Mouse (Mus musculus): ENCODE data around the gene Sarnp. TPM values are rescaled to one million over a fixed set of nuclear protein-coding genes. Genes with fewer than 3 reads are reported as not detected.

Gene Sarnp
- polyA plus RNA-seq, 2 experiments from 2014 or later = 199 to 211 TPM

DNA sequence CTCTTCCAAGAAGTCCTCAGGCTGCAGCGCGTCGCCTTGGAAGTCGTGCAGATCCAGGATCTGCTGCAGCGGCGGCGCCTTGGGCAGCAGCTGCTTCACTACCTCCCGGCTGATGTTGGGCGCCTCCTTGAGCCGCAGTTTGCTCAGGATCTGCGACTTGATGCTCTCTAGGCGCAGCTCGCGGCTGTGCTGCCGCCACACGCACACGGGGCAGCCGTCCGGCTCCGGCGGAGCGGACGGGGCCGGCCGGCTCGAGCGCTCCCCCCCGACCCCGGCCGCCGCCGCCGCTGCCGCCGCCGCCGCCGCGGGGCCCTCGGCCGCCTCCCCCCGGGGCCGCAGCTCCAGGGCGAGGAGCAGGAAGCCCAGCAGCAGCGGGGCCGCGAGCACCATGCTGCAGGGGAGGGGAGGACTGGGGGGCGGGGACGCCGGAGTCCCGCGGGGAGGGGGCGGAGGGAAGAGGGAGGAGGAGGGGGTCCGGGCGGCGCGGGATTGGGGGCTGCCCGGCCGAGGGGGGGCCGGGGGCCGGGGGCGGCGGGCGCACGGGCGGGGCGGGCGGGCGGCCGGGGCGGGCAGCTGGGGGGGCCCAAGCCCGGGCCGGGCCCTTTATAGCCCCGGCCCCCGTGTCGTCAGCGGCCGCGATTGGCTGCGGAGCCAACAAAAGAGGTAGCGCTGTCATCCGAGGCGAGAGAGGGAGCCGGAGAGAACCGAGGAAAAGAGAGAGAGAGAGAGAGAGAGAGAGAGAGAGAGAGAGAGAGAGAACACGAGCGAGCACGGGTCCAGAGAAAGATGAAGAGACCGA is 74.4 kb downstream of the Sarnp start, which contains the start of gene Gdf11:
Gene Gdf11, minus strand, starts transcription at position 423 of the 799 bp plus-strand sequence.
- ATAC-seq = peak; percentile 55

DNA sequence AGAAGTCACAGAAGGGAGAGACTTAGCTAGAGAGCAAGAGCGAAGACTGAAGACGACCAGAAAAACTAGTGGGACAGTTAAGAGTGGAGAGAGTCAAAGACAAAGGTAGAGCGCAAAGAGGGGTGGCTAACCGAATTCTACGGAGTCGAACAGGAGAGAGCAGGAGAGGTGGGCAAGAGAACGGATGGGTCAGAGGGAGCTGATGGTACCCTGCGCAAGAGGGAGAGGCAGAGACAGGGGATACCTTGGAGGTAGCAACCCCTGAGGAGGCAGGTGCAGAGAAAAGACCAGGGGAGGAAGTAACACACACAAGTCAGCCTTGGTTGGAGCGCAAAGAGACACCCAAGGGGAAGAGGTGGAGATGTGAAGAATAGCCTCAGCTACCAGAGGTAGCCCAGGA is 75.1 kb downstream of the Sarnp start:
- ATAC-seq = peak; percentile 26

DNA sequence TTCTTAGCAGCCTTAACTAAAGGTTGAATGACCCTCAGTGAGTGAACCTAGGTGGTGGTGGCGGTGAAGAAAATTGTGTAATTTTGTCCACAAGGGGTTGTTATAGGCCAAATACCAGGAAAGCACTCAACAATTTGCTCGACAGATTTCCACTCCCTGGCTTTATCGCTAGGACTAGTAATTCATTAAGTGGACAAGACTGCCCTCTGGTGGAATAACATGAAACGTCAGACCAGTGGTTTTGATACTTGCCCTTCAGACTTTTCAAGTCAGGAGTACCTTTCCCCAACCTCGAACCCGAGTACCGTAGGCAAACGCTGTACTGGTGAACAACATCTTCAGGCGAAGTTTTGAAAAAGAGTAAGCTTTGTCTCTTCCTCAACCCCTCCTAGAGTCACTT is 78.3 kb downstream of the Sarnp start:
- peak; percentile 66 for ATAC-seq

DNA sequence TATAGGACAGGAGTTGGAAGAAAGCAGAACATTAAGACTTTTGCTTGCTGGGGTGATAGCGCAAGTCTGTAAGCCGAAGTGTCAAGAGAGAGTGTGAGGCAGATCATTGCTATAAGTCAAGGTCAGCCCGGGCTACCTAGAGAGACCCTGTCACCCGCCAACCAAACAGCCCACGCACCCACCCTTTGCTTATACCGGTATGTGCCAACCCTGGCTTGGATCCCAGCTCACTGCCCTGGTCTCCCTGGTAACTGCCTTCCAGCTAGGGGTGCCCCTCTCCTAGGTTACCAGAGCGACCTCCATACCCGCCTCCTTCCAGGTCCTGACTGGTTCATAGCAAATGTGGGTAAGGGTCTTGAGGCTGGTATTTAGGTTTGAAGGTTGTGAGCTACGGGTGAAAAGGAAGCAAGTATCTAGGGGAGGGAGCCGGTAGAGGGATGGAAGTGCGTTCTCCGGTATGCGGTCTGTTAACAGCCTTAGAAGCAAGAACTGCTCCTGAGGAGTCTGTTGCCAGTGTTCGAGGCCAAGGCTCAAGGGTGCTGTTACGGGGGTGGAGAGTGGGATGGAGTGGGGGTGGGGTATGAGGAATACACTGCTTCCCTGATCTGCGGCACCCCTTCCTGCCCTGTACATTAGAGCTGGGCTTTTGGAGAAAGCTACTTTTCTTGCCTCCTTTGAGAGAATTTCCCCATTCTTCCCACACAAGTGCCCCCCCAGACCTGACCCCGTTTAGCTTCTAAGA is 79.0 kb downstream of the Sarnp start:
- ATAC-seq = no peak

DNA sequence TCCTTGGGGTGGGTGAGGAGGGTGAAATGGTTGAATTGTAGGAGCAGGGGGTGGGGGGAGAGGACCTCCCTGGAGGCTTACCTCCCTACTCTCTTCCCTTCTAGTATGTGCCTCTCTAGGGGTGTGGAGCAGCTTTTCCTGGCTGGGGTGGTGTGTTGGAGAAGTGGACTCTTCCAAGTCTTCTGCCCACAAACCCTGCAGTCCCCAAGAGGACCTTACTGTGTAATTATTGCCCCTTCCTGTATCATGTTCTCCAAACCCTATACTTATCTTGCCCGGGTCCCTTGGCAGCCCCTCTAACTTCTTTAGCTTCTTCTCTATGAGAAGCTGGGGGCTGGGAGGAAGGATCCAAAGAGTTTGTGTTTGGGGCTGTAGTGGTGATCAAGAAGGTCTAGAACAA is 79.7 kb downstream of the Sarnp start:
- no peak for ATAC-seq

DNA sequence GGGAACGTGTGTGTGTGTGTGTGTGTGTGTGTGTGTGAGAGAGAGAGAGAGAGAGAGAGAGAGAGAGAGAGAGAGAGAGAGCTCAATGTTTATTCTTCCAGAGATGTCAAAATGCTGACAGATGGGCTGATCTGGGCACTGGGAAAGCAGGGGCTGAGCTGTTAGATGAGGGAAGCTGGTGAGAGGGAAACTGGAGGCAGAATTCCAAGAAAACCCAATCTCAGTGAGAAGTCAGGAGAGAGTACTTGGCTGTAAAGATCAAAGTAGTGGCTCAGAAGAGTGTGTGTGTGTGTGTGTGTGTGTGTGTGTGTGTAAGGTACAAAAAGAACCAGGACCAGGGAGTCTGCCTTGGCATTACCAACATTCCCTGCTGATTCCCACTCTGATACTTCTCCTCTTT is 80.4 kb downstream of the Sarnp start:
- ATAC-seq = no peak

DNA sequence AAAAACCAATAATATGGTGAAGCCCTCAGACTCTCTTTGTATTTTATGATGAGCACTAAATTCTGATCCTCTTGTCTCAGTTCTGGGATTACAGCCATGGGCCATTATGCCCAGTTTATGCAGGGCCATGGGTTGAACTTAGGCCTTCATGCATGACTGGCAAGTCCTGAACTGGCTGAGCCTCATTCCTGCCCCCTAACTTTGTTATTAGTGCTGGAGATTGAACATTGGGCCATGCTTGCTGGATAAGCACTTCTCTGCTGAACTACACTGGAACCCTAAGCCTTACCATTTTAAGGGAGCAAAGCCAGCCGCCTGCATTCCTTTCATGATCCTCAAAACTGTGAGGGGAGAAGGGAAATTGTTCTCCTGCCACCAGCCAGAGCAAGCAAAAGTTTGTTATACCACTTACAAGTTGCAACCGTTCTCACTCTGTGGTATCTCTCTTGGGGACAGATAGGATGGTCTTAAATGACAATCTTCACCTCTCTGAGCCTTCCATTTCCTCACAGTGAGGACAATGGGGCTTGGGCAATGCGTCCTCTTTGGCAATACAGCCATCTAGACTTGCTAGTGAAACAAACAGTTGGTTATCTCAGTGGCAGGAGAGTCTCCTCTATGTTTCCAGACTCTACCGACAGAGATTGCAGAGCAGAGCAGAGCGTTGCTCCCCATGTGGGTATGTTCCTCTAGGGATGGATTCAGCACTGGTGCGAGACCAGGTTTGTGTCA is 82.8 kb downstream of the Sarnp start:
- no peak for ATAC-seq

DNA sequence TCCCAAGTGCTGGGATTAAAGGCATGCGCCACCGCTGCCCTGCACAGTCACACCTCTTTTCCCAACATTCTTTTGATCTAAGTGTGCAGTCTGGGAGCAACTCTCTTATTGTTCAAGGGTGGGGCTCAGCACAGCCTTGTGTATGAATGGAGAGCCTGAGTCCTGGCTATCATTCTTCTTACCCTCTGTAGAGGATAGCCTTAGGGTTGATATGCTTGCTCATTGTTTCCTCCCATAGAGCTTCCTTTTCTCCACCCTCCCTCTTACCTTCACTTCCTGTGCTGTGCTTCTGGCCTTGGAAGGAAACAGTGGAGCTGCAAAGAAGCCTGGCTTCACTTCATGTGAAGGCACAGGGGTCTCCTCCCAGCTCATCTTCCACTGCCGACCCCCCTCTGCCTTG is 83.6 kb downstream of the Sarnp start, which contains the start of gene Cd63:
Gene Cd63, plus strand, starts transcription at position 292 of the 400 bp plus-strand sequence.
- ATAC-seq = peak; percentile 29

DNA sequence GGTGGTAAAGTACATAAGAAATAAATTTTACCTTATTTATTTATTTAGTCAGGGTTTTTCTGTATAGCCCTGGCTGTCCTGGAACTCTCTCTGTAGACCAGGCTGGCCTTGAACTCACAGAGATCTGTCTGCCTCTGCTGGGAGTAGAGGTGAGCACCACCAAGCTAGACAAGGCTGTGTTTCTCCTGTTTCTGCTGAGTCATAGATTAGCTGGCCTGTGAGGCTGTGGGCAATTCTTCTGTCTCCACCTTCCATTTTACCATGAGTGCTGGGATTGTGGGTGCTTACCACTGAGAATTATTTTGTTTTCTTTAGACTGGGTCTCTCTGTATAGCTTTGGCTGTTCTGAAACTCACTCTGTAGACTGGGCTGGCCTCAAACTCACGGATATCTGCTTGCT is 84.3 kb downstream of the Sarnp start:
- ATAC-seq = no peak

DNA sequence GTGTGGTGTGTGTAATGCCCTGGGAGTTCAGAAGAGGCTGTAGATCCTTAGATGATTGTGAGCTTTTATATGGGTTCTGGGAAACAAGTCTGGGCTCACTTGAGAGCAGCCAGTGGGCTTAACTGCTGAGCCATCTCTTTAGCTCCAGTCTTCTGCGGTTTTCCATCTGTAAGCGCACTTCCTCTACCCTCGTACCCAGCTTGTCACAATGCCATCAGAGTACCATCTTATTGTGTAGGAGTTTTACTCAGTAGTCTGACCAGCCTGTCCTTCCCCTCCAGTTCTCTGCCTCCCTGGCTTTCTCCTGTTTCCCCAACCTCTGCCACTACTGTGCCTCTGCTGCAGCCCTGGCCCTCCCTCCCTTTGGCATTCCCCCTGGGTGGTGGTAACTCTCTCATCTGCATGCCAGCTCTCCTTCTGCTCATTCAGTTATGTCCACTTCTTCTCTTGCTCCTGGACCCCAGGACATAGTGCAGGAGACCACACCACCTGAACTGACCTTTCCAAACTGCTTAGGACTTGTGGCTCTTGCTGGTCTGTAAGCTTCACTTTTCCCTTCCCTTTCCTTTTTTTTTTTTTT is 85.4 kb downstream of the Sarnp start:
- peak; percentile 63 for ATAC-seq

DNA sequence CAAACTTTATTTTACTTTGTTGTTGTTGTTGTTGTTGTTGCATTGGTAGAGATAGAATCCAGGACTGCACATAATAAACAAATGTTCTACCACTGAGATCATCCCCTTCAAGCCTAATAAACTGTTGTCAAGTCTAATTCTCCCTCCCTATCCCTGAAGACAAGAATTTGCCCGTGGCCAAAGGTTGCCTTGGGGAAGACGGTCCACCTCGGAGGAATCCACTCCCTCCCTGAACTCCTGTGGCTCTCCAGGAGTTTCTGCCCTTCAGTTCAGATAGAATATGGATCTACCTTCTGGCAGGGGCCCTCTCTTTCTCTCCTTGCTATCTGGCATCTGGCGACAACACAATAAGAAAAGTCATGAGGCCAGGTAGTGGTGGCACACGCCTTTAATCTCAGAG is 87.7 kb downstream of the Sarnp start:
- no peak for ATAC-seq

DNA sequence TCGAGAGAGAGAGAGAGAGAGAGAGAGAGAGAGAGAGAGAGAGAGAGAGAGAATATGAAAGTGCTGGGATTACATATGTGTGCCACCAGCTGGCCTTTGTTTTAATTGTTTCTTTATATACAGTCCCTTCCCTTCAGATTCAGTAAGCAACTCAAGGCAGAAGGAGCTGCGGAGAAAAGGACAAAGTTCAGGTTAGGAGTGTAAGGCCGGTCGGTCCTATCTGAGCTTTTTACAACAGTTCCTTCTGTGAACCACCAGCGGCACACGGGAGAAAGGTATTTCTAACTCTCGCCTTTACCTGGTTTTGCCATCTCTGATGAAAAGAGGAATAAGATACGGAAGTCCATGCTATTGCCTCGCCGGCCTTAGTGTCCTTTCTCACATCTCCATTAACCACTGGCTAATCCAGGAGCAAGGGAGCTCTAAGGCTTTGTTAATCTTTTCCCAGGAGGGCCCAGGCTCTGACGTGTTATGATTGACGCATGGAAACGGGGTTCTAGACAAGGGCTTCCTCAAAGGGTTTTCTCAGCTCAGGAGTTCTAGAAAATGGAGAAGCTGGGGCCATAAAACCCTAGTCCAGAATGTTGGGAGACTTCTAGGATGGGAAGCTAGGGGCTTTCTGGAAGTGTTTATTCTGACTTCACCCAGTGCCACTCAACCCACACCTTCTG is 91.8 kb downstream of the Sarnp start:
- ATAC-seq = no peak

DNA sequence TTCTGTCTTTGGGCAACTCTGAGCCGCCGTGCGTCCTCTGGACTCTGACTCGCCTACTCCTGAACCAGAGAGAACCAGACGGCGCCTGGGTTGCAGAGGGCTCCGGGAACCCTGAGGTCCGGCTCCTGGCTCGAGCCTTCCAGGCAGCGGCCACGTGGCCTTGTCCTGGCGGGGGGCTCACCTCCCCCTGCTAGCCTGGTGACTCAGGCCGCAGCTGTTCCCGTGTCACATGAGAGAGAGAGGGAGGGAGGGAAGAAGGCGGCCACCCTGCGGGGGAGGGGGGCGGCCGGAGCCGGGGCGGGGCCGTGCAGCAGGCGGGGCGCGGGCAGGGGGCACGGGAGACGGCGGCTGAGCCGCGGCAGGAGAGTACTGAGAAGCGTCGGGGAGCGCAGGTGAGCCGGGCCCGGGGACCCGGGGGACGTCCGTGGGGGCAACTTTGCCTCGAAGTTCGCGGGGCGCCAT is 92.5 kb downstream of the Sarnp start:
- ATAC-seq = no peak

DNA sequence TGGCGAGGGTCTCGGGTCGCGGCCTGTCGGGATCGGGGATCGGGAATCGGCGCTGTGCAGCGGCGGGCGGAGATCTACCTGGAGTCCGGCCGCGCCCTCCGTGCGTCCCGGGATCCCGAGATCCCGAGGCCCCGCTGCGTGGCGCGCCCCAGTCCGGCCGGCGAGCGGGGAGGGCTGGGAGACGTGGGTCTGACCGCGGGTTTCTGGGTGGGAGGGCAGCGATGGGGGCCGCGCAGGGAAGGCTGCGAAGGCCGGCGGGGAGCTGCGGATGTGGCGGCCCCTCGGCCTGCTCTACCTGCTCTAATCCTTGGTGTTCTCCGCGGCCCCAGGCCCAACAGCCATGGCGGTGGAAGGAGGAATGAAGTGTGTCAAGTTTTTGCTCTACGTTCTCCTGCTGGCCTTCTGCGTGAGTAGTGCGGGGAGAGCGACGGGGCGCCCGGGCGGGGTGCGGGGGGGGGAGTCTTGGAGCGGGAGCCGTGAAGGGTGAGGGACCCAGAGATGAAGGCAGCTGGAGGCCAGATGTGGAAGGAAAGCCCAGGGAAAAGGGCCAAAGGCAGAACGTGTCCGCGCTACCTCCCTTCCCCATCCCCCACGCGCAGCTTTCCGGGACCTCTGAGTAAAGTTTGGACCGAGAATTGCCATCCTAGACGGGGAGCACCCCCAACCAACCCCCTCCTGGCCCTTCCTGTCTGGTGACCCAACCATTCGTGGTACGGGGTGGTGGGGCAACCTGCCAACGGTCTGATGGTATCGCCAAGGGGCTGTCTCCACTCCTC is 93.1 kb downstream of the Sarnp start:
- ATAC-seq = no peak

DNA sequence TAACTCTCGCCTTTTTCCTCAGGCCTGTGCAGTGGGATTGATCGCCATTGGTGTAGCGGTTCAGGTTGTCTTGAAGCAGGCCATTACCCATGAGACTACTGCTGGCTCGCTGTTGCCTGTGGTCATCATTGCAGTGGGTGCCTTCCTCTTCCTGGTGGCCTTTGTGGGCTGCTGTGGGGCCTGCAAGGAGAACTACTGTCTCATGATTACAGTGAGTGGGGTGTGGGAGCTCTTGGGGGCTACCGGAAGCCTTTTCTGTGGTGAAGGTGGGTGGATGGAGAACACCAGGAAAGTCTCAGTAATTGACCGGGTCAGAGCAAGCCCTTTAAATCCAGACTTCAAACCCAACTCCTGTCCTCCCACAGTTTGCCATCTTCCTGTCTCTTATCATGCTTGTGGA is 94.3 kb downstream of the Sarnp start:
- no peak for ATAC-seq

DNA sequence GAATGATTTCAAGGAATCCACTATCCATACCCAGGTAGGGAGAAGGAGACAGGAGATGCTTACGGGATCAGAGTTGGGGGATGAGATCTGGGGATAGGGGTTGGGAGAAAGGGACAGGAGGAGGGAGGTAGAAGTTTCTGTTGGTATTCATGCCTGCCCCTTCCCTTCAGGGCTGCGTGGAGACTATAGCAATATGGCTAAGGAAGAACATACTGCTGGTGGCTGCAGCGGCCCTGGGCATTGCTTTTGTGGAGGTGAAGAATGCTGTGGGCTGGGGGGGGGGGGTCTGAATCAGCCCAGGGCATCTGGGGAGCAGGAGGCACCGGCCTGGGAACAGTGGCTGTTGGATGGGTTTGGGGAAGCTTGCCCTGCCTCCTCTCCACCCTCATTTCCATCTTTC is 95.1 kb downstream of the Sarnp start:
- no peak for ATAC-seq

DNA sequence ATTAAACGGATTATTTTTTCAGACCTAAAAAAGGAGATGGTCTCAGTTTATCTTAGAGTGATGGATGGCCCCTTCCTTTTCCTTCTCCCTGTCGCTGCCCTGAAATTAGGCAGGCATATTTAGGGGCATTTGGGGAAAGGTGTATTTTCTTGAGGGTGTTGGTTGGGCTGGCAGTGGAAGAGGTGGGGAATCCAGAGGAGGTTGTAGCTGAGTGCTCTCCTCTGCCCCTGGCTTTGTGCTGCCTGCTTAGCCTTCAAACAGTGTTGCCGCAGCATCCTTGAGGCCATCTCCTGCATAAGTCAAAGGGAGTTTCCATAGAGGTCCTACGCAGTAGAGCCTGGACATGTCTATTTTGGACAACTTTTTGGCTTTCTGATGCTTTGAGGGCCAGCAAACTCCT is 95.7 kb downstream of the Sarnp start:
- ATAC-seq = no peak

DNA sequence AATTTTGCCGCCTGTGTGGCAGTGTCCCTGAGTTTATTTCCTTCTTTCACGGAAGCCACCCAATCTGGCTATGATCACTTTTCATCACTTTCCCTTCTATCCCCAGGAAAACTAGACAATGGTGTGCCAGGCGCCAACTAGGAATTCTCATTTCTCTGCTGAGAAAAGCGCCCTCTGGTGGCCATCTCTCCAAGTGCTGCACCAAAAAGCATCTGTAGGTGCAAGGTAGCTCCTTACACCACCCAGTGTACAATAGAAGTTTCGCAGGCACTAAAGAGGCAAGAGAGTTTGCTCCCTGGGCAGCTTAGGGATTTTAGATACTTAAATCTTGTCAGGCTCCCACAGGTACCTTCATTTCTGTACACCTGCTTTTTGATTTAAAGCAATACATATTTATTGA is 96.1 kb downstream of the Sarnp start:
- peak; percentile 95 for ATAC-seq

DNA sequence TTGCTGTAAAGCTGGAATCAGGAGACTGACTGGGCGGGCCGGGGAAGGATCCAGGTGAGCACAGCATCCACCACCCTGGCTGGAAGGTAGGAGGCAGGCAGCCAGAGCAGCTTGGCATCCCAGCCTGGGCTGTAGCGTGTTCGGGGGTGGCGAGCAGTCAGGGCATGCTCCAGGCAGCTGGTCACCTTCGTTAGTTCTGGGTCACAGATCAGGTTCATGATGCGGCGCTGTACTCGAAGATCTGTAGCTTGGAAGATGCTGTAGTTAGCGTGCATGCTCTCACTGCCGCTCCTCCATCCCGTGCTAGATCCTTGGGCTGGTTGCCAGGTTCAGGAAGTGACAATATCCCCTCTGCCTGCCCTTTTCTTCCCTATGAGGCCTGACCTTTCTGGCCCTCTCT is 96.6 kb downstream of the Sarnp start:
- no peak for ATAC-seq

DNA sequence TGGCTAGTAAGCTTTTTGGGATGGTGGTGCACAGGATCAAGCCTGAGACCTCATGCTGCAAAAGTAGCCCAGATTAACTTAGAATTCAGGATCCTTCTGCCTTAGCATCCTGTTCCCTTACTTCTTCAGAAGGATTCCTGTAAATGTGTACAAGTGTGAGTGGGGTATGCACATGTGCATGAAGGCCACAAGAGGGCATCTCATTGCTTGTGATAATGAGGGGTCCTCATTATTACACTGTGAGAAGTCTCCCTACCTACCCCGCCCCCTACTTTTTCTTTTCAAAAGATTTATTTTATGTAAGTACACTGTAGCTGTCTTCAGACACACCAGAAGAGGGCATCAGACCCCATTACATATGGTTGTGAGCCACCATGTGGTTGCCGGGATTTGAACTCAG is 98.4 kb downstream of the Sarnp start:
- no peak for ATAC-seq

DNA sequence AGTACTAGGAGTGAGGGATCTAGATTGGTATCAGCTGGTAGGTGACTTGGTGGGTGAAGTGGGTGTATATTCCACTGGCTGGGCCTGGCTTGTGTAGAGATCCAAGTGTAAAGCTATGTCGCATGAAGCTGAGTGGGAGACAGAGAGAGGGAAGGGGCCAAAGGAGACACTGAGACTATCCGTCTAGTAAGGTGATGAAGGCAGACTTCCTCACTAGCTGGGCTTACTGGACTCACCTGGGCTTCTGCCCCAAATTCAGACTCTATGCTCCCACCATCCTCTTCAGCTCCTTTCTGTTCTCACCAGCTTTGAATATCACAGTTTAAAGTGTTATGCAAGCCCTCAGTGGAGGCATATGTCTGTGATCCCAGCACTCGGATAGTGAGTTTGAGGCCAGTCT is 99.5 kb downstream of the Sarnp start:
- no peak for ATAC-seq

DNA sequence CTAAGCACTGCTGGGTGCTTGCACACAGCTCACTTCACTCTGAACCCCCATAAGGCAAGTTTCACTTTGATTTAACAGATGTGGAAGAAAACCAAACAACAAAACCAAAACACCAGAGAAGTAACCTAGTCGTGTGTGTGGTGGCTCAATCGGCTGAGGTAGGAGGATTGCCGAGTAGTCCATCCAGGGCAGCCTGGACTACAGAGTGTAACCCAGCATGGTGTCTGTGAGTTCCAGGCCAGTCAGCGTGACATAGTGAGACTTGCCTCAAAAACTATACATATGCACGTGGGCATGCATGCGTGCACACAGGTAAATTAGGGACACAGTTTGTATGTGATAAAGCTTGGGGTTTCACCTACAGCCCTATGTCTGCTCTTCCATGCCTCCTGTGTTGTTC is 100.3 kb downstream of the Sarnp start:
- no peak for ATAC-seq
